Mouse (Mus musculus): ENCODE data around the gene Fam122a. TPM values are rescaled to one million over a fixed set of nuclear protein-coding genes. Genes with fewer than 3 reads are reported as not detected.

Fam122a gene
- 43.2 and 57.5 TPM in 2 replicates for polyA plus RNA-seq (2012; rRNA removed)

DNA sequence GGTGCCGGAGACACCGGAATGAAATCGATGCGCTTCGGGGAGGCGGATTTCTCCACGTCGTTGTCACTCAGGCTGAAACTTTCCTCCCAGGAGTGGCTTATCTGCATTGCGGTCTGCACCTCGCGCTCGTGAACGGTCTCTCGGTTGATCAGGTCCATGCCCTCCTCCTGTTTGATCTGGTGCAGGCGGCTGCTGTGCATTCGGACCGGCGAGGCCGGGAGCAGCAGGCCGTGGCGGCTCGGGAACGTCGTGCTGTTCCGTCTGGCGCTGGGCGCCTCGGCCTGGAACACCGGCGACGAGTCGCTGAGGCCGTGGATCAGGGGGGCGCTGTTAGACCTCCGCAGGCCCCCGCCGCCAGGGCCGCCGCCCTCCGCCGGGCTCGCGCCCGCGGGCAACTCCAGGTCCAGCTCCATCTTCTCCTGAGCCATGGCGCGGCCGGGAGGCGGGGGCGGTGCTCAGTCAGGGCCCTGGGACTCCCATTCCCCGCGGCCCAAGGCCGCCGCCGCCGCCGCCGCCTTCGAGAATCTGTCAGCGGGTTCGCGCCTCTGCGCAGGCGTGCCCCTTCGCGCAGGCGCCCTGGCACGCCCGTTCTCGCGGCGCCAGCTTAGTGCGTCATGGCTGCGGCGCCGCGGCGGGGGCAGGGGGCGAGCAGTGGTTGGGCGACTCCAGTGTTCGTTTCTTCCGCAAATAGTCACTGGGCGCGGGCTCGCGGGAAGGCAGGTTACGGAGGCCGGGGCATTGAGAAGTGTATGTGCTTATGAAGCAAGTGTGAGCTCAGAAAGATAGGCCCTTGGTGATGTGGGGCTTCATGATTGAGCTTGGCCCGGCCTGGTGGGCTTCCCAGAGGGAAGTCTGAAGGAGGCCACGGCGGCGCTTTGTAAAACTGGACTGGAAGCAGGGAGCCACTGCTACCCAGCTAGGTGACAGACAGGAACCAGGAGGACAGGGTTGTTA is at the start of gene Fam122a:
Gene Fam122a, minus strand, starts transcription at position 428 of the 954 bp plus-strand sequence.

Other genes with a start within 250 kb of the Fam122a start
- gene Fxn, start 196.8 kb downstream of the Fam122a start, polyA plus RNA-seq (2012; rRNA removed) = 17.1 and 18.0 TPM in 2 replicates
- 4.6 and 6.3 TPM in 2 replicates for gene Pip5k1b, start 78.5 kb upstream of the Fam122a start, polyA plus RNA-seq (2012; rRNA removed)
- 0.51 and 0.54 TPM in 2 replicates for gene Tmem252, start 196.7 kb upstream of the Fam122a start, polyA plus RNA-seq (2012; rRNA removed)